Mouse (Mus musculus): ENCODE results near the gene Tmem209. TPM values are rescaled to one million over a fixed set of nuclear protein-coding genes. Genes with fewer than 3 reads are reported as not detected.

The Tmem209 gene
- polyA plus RNA-seq, 1 experiment from 2014 or later, result 38.5 TPM

- Histone ChIP-seq H3K9ac (ENCODE audit: low read length) (no peak within 1 kb of the TSS), H3K4me3 (ENCODE audit: low read length) (no peak within 1 kb of the TSS), H3K27me3 (ENCODE audit: control insufficient read depth, insufficient read depth, low read depth, low read length) (no peaks in the 10 kb centered on the region), H3K4me2 (ENCODE audit: low read depth, low read length) (no peak within 1 kb of the TSS), H3K27ac (ENCODE audit: low read length) (no peak within 1 kb of the TSS), H3K9me3 (ENCODE audit: control insufficient read depth, low read length) (no peaks in the 10 kb centered on the region), H3K4me1 (replicated peaks; ENCODE audit: control insufficient read depth, insufficient read depth, low read length) (peaks cover 21% of the 10 kb centered on the region), H3K36me3 (ENCODE audit: control insufficient read depth, insufficient read depth, low read length) (no peaks in the 10 kb centered on the region)
- no peak for ATAC-seq (ENCODE audit: low read depth)
- 60% methylated on average over 11 of the region's 11 CpGs for WGBS
Observed at GRCm38 (mm10) chr6:30541009-30541799, 31.6 kb upstream of the Tmem209 start, which contains the start of gene Cpa2. Cpa2 (plus strand) TSS chr6:30541582.

DNA sequence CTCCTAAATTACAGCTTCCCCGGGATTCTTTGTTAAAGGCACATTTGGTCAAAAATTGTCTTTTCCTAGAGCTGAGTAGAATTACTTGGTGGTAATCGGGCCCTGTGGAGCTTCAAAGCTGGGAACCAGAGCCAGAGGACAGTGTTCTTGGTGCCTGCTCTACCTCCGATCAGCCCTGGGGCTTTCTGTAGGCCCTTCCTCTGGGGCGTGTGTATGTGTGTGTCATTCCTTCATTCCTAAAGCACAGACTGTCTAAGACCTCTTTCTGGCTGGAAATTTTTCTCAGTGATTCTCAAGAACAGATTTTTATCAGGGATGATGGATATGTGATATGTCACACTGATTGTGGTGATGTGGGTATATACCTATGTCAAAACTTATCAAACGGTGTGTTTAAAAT lies 29.2 kb upstream of the Tmem209 start:
- ATAC-seq (ENCODE audit: low read depth), result no peak
- no peaks in the 10 kb centered on the region for H3K27me3 ChIP-seq (ENCODE audit: control insufficient read depth, insufficient read depth, low read depth, low read length)
- 53% methylated on average over 5 of the region's 5 CpGs for WGBS
- 0 out of 2 replicates have a peak overlapping the region, but pooled peaks have one; percentile 30 for H3K27ac ChIP-seq (ENCODE audit: low read length)
- no peak overlapping the region for H3K9ac ChIP-seq (ENCODE audit: low read length)
- no peaks in the 10 kb centered on the region for H3K9me3 ChIP-seq (ENCODE audit: control insufficient read depth, low read length)
- H3K4me2 ChIP-seq (ENCODE audit: low read depth, low read length), result no peak overlapping the region
- no peak overlapping the region for H3K4me3 ChIP-seq (ENCODE audit: low read length)
- peaks cover 17% of the 10 kb centered on the region for H3K4me1 ChIP-seq (replicated peaks; ENCODE audit: control insufficient read depth, insufficient read depth, low read length)
- H3K36me3 ChIP-seq (ENCODE audit: control insufficient read depth, insufficient read depth, low read length), result no peaks in the 10 kb centered on the region

- no peaks in the 10 kb centered on the region for H3K36me3 ChIP-seq (ENCODE audit: control insufficient read depth, insufficient read depth, low read length)
- H3K27me3 ChIP-seq (ENCODE audit: control insufficient read depth, insufficient read depth, low read depth, low read length), result no peaks in the 10 kb centered on the region
- H3K4me2 ChIP-seq (ENCODE audit: low read depth, low read length), result no peak overlapping the region
- H3K9me3 ChIP-seq (ENCODE audit: control insufficient read depth, low read length), result no peaks in the 10 kb centered on the region
- H3K4me3 ChIP-seq (ENCODE audit: low read length), result no peak overlapping the region
- ATAC-seq (ENCODE audit: low read depth), result no peak
- H3K4me1 ChIP-seq (replicated peaks; ENCODE audit: control insufficient read depth, insufficient read depth, low read length), result peaks cover 12% of the 10 kb centered on the region
- no peak overlapping the region for H3K27ac ChIP-seq (ENCODE audit: low read length)
- WGBS, result 15% methylated on average over 10 of the region's 10 CpGs
- peak overlapping the region; percentile 2; the same call in 1 of the 2 replicates for H3K9ac ChIP-seq (ENCODE audit: low read length)
Observed at GRCm38 (mm10) chr6:30538240-30538639, 28.7 kb upstream of the Tmem209 start.

- Histone ChIP-seq H3K4me3 (ENCODE audit: low read length) (no peak overlapping the region), H3K9me3 (ENCODE audit: control insufficient read depth, low read length) (no peaks in the 10 kb centered on the region), H3K4me2 (ENCODE audit: low read depth, low read length) (no peak overlapping the region), H3K9ac (ENCODE audit: low read length) (no peak overlapping the region), H3K36me3 (ENCODE audit: control insufficient read depth, insufficient read depth, low read length) (no peaks in the 10 kb centered on the region), H3K27ac (ENCODE audit: low read length) (no peak overlapping the region), H3K27me3 (ENCODE audit: control insufficient read depth, insufficient read depth, low read depth, low read length) (no peaks in the 10 kb centered on the region), H3K4me1 (replicated peaks; ENCODE audit: control insufficient read depth, insufficient read depth, low read length) (peaks cover 9% of the 10 kb centered on the region)
- ATAC-seq (ENCODE audit: low read depth), result no peak
- 42% methylated on average over 3 of the region's 3 CpGs for WGBS
Observed at GRCm38 (mm10) chr6:30535340-30535739, 25.8 kb upstream of the Tmem209 start.

DNA sequence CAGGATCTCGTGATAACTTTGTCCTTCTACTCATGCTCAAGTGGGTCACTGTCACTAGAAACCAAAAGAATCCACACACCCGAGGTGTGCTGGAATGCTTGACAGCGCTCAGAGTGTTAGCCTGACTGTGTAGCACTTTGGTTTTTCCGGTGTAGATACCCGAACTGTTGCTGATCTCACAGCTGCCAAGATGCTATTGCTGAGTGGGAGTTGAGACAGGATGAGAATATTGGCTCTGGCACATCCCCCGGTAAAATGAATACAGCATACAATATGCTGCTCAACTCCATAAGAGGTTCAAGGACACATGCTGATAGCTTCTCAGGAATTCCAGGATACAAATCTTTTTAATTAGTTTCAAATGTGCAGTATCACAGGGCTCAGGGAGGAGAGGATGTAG lies 19.2 kb upstream of the Tmem209 start:
- no peak overlapping the region for H3K9ac ChIP-seq (ENCODE audit: low read length)
- H3K4me2 ChIP-seq (ENCODE audit: low read depth, low read length), result no peak overlapping the region
- WGBS, result 16% methylated on average over 6 of the region's 6 CpGs
- H3K4me3 ChIP-seq (ENCODE audit: low read length), result no peak overlapping the region
- peak; percentile 56; the same call in 1 of the 2 replicates for ATAC-seq (ENCODE audit: low read depth)
- no peak overlapping the region for H3K27ac ChIP-seq (ENCODE audit: low read length)
- peaks cover 11% of the 10 kb centered on the region for H3K4me1 ChIP-seq (replicated peaks; ENCODE audit: control insufficient read depth, insufficient read depth, low read length)
- H3K36me3 ChIP-seq (ENCODE audit: control insufficient read depth, insufficient read depth, low read length), result no peaks in the 10 kb centered on the region
- H3K27me3 ChIP-seq (ENCODE audit: control insufficient read depth, insufficient read depth, low read depth, low read length), result no peaks in the 10 kb centered on the region
- H3K9me3 ChIP-seq (ENCODE audit: control insufficient read depth, low read length), result no peaks in the 10 kb centered on the region

DNA sequence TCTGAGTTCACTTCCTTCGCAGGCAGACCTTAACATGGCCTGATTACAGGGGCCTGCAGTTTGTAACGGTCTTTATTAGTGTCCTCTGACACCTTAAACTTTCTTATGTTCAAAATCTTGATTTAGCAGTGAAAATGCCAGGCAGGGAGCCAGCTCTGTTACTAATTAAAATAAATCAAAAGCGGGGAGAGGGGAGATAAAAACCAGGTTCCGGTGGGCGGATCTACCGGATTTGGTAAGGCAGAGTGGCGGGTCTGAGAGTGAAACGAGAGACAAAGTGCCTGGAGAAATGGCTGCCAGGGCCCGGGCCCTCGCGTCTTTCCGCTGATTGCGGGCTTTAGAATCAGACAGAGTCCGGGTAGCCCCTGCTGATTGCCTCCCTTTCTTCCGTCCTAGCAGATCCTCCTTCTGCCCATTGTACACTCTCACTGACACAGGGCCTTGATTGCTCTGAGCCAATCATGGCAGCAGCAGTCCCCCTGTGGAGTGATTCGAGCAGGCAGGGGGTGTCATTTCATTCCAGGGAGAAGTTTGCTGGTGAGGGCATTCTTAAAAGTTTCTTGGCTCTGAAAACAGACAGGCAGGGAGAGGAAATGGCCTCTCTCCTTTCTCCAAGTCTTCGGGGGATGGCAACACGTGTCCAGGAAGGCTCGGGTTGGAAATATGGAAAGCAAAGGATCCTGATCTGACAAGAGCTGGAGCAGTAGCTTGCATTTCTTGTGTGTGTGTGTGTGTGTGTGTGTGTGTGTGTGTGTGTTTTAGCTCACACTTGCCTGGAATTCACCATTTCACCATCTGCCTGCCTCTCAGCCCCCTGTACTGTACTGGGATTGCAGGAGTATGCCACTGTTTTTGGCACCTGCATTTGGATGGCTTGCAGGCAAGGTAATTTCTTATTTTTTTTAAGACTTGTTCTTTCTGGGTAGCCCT lies 17.3 kb upstream of the Tmem209 start:
- Histone ChIP-seq H3K9me3 (ENCODE audit: control insufficient read depth, low read length) (no peaks in the 10 kb centered on the region), H3K27me3 (ENCODE audit: control insufficient read depth, insufficient read depth, low read depth, low read length) (no peaks in the 10 kb centered on the region), H3K36me3 (ENCODE audit: control insufficient read depth, insufficient read depth, low read length) (no peaks in the 10 kb centered on the region), H3K27ac (ENCODE audit: low read length) (peak overlapping the region; percentile 81), H3K4me1 (replicated peaks; ENCODE audit: control insufficient read depth, insufficient read depth, low read length) (peaks cover 11% of the 10 kb centered on the region), H3K9ac (ENCODE audit: low read length) (peak overlapping the region; percentile 62), H3K4me2 (ENCODE audit: low read depth, low read length) (peak overlapping the region; percentile 31; the same call in 1 of the 2 replicates), H3K4me3 (ENCODE audit: low read length) (no peak overlapping the region)
- peak; percentile 63; the same call in 1 of the 2 replicates for ATAC-seq (ENCODE audit: low read depth)
- 17% methylated on average over 19 of the region's 19 CpGs for WGBS

DNA sequence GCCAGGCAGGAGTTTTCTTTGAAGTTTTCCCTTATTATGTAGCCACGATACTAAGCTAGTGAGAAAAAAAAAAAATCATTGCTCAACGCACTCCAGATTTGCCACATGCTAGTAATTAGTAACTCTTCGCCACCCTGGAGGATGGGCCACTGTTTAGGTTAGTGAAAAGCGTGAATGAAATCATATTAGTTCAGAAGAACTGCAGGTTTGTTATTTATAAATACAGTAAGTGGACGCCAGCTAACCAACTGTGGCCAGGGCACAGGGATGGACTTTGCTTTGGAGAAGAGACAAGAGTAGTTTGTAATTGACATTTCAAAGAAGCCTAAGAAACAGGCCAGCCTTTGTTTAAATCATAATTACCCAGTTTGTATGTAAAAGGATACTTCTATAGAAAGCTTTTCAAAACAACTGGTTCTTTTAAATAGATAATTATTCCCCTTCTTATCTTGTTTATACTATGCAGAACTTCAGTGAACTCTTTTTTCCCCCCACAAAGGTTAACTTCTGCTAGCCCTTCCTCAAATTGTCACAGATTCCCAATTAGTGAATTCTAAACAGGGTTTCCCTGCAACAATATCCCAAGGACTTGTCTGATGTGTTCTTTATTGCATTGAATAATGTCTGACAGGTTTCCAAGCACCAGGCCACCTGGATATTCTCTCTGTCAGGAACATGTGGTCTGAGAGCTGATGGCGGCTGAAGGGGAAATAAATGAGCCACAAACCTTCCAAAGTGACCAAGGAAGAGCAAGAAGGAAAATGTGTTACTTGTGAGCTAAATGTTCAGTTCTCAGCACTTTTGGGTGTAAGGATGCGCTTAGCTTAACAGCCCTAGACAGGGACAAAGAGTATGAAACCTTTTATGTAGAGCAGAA lies 16.1 kb upstream of the Tmem209 start:
- H3K4me2 ChIP-seq (ENCODE audit: low read depth, low read length), result no peak overlapping the region
- ATAC-seq (ENCODE audit: low read depth), result no peak
- H3K9ac ChIP-seq (ENCODE audit: low read length), result no peak overlapping the region
- H3K27ac ChIP-seq (ENCODE audit: low read length), result no peak overlapping the region
- H3K4me3 ChIP-seq (ENCODE audit: low read length), result no peak overlapping the region
- H3K36me3 ChIP-seq (ENCODE audit: control insufficient read depth, insufficient read depth, low read length), result no peaks in the 10 kb centered on the region
- WGBS, result 57% methylated on average over 7 of the region's 7 CpGs
- no peaks in the 10 kb centered on the region for H3K9me3 ChIP-seq (ENCODE audit: control insufficient read depth, low read length)
- H3K4me1 ChIP-seq (replicated peaks; ENCODE audit: control insufficient read depth, insufficient read depth, low read length), result peaks cover 11% of the 10 kb centered on the region
- H3K27me3 ChIP-seq (ENCODE audit: control insufficient read depth, insufficient read depth, low read depth, low read length), result no peaks in the 10 kb centered on the region

- no peaks in the 10 kb centered on the region for H3K27me3 ChIP-seq (ENCODE audit: control insufficient read depth, insufficient read depth, low read depth, low read length)
- H3K4me2 ChIP-seq (ENCODE audit: low read depth, low read length), result no peak overlapping the region
- 54% methylated on average over 11 of the region's 11 CpGs for WGBS
- H3K4me3 ChIP-seq (ENCODE audit: low read length), result no peak overlapping the region
- no peaks in the 10 kb centered on the region for H3K9me3 ChIP-seq (ENCODE audit: control insufficient read depth, low read length)
- H3K4me1 ChIP-seq (replicated peaks; ENCODE audit: control insufficient read depth, insufficient read depth, low read length), result no peaks in the 10 kb centered on the region
- H3K36me3 ChIP-seq (ENCODE audit: control insufficient read depth, insufficient read depth, low read length), result no peaks in the 10 kb centered on the region
- no peak overlapping the region for H3K9ac ChIP-seq (ENCODE audit: low read length)
- ATAC-seq (ENCODE audit: low read depth), result no peak
- no peak overlapping the region for H3K27ac ChIP-seq (ENCODE audit: low read length)
Observed at GRCm38 (mm10) chr6:30520400-30520799, 10.8 kb upstream of the Tmem209 start.
